Mouse (Mus musculus): Measurements from ENCODE around the gene Pgf.

DNA sequence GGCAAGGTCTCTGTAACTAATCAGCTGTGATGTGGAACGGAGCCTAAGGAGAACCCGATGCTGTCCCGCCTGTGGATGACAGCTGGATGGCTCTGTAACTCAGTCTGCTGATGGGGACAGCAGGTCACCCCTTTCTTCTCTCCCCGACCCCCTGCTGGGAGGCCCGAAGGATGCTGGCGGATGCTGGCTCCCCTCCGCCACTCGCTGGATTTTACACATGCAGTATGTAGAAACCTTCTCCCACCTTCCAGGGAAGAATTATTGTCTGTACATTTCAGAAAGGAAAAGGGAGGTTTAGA is 4.7 kb upstream of the Pgf start:
- no peak for TF ChIP-seq CTCF (IDR thresholded peaks at IDR 0.05; ENCODE audit: low read depth, low read length)
- no peak for TF ChIP-seq POLR2A (IDR thresholded peaks at IDR 0.05; ENCODE audit: insufficient read depth, low read length)

Data from ES-Bruce4 (cell line).